Mouse (Mus musculus) erythroblast, embryonic 14.5 days (primary cell): ENCODE measurements at regions not wholly inside any gene's neighbourhood (a gene's known extent, or its start where the extent isn't known, plus 50 kb on each side); places are given as distances from the start of the nearest gene placed in this dataset.

ENCODE experiments used
- GATA1 ChIP-seq: IDR thresholded peaks from 2 replicates; pipeline ENCODE4 v1.6.1; 2012; ENCODE audit warnings: low read length, inconsistent platforms, mixed read lengths
- TAL1 ChIP-seq: IDR thresholded peaks from 3 replicates; pipeline ENCODE4 v1.6.1; 2012; ENCODE audit warnings: low read length, inconsistent platforms, mixed read lengths

GRCm38 (mm10) chr10:117443426-117444350 is 63.9 kb upstream of the Cpsf6 start:
- TF ChIP-seq GATA1 (no peak), TAL1 (no peak)
